16 mouse cellular contexts compared by ENCODE assay signal in the genomic region with DNA sequence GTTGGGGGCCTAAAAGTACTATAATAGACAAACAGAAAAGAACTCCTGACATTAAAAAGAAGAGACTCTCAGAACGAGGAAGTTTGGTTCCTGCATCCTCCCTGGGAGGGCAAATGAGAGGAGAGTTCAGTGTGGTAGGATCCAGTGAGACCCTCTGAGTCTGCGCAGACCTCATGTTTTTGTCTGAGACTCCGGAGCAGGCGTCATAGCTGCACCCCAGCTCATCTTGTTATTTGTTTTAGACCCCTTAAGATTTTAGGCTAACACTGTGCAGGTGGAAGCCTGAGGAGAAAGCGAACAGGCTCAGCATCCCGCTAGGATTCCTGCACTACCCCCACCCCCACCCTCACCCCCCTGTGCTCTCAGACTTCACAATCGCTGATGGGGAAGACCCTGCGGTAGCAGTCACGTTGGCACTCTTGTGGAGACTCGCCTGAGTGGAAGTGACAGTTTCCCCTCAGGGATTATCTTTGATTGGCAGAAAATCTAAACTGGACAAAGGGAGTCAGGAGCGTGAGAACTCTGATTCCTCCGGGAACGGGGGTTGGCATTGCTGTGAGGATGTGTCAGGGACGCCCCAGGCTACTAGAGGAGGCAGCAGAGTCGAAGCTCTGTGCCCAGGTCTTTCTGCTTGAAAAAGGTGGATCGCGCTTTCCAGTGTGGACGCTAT.
A peak's percentile ranks its signal among the peaks of the same experiment; 100 is the strongest.
DNase-seq lines count a peak whose midpoint lies in the region; ATAC-seq lines count a peak whose summit lies in the region.
"Had no signal": no experiment of that assay in that cellular context is flagged by ENCODE, and none has a peak within 500 bp of the region (broad histone marks: within the 10 kb centered on the region; RNA-seq: fewer than 3 reads in every experiment).

No protein-coding gene starts in this region.

- H3K4me3 ChIP-seq in heart, embryonic 10.5 days, result 0 out of 2 replicates have a peak overlapping the region, but pooled peaks have one; percentile 20
- H3K4me3 ChIP-seq in forebrain, embryonic 11.5 days (ENCODE audit: low read depth, low read length), result no peak overlapping the region
- H3K4me3 ChIP-seq in hindbrain, embryonic 15.5 days, result no peak overlapping the region
- H3K4me3 ChIP-seq: limb, embryonic 12.5 days had no signal

- H3K9me3 ChIP-seq in heart, embryonic 10.5 days, result no peaks in the 10 kb centered on the region
- no peaks in the 10 kb centered on the region for H3K9me3 ChIP-seq in forebrain, embryonic 11.5 days (ENCODE audit: control insufficient read depth, low read length)
- H3K9me3 ChIP-seq in hindbrain, embryonic 15.5 days, result no peaks in the 10 kb centered on the region
- H3K9me3 ChIP-seq: G1E; limb, embryonic 12.5 days had no signal

- H3K27ac ChIP-seq in heart, embryonic 10.5 days, result peak overlapping the region; percentile 26; the same call in 1 of the 2 replicates
- no peak overlapping the region for H3K27ac ChIP-seq in forebrain, embryonic 11.5 days (ENCODE audit: low read depth, low read length)
- H3K27ac ChIP-seq in hindbrain, embryonic 15.5 days (replicated peaks), result no peak overlapping the region
- H3K27ac ChIP-seq: limb, embryonic 12.5 days had no signal

- WGBS in heart, embryonic 10.5 days, result 47% methylated on average over 18 of the region's 18 CpGs
- WGBS in forebrain, embryonic 11.5 days, result 39% methylated on average over 18 of the region's 18 CpGs
- WGBS in hindbrain, embryonic 15.5 days, result 43% methylated on average over 18 of the region's 18 CpGs

- H3K9ac ChIP-seq in forebrain, embryonic 11.5 days (ENCODE audit: low read length), result no peak overlapping the region
- no peak overlapping the region for H3K9ac ChIP-seq in hindbrain, embryonic 15.5 days
- H3K9ac ChIP-seq: limb, embryonic 12.5 days had no signal

- peaks cover 27% of the 10 kb centered on the region for H3K4me1 ChIP-seq in heart, embryonic 10.5 days
- no peaks in the 10 kb centered on the region for H3K4me1 ChIP-seq in forebrain, embryonic 11.5 days (replicated peaks; ENCODE audit: control insufficient read depth, insufficient read depth, low read length)
- H3K4me1 ChIP-seq in hindbrain, embryonic 15.5 days (replicated peaks), result no peaks in the 10 kb centered on the region

- H3K36me3 ChIP-seq in heart, embryonic 10.5 days, result no peaks in the 10 kb centered on the region
- H3K36me3 ChIP-seq in forebrain, embryonic 11.5 days (ENCODE audit: control insufficient read depth, insufficient read depth, low read length), result no peaks in the 10 kb centered on the region
- no peaks in the 10 kb centered on the region for H3K36me3 ChIP-seq in hindbrain, embryonic 15.5 days
- H3K36me3 ChIP-seq: G1E; limb, embryonic 12.5 days had no signal

- DNase-seq in heart, embryonic 10.5 days (ENCODE audit: low spot score), result no peak
- no peak for DNase-seq in heart, adult 8-10 months (ENCODE audit: low spot score)
- DNase-seq in forebrain, embryonic 11.5 days (ENCODE audit: low spot score), result no peak
- DNase-seq in retina, postnatal 1 day, result peak; percentile 95
- no peak for DNase-seq in B cell, adult 2 months
- DNase-seq in urinary bladder, postnatal 4 days (ENCODE audit: low spot score in 2 of 2), result no peak
- DNase-seq in right cerebral cortex, postnatal 25 days, result no peak
- DNase-seq: heart, adult 11 months; heart, postnatal 36 days; layer of hippocampus, adult 9-11 months; lung, adult 18-20 months; spleen, adult 18-20 months; thymus, adult 2 months had no signal

- H3K4me2 ChIP-seq in forebrain, embryonic 11.5 days (ENCODE audit: low read depth, low read length, severe bottlenecking), result 0 out of 2 replicates have a peak overlapping the region, but pooled peaks have one; percentile 6
- H3K4me2 ChIP-seq in hindbrain, embryonic 15.5 days, result peak overlapping the region; percentile 39
- H3K4me2 ChIP-seq: limb, embryonic 12.5 days had no signal

- H3K27me3 ChIP-seq in heart, embryonic 10.5 days (ENCODE audit: insufficient read depth, poor library complexity, severe bottlenecking), result no peaks in the 10 kb centered on the region
- H3K27me3 ChIP-seq in forebrain, embryonic 11.5 days (ENCODE audit: control insufficient read depth, insufficient read depth, low read length), result no peaks in the 10 kb centered on the region
- H3K27me3 ChIP-seq in hindbrain, embryonic 15.5 days, result no peaks in the 10 kb centered on the region
- H3K27me3 ChIP-seq: limb, embryonic 12.5 days had no signal

- ATAC-seq in forebrain, embryonic 11.5 days (replicated peaks; ENCODE audit: low FRiP score), result 0 out of 2 replicates have a peak, but pooled peaks have one; percentile 6
- 0 out of 2 replicates have a peak, but pooled peaks have one; percentile 42 for ATAC-seq in hindbrain, embryonic 15.5 days (ENCODE audit: low FRiP score, low read depth)
